Mouse (Mus musculus): ENCODE data around the gene Dph7. TPM values are rescaled to one million over a fixed set of nuclear protein-coding genes. Genes with fewer than 3 reads are reported as not detected.

Dph7 gene
- polyA plus RNA-seq (2014; fragmentation: Illumina TruSeq; extraction: RNeasy Lipid Tissue Mini Kit (QIAGEN cat#74804)) = 4.2 TPM

GRCm38 (mm10) chr2:24962304-24963000 is at the start of gene Dph7:
TSS of gene Dph7 (plus strand) at chr2:24962400.

DNA sequence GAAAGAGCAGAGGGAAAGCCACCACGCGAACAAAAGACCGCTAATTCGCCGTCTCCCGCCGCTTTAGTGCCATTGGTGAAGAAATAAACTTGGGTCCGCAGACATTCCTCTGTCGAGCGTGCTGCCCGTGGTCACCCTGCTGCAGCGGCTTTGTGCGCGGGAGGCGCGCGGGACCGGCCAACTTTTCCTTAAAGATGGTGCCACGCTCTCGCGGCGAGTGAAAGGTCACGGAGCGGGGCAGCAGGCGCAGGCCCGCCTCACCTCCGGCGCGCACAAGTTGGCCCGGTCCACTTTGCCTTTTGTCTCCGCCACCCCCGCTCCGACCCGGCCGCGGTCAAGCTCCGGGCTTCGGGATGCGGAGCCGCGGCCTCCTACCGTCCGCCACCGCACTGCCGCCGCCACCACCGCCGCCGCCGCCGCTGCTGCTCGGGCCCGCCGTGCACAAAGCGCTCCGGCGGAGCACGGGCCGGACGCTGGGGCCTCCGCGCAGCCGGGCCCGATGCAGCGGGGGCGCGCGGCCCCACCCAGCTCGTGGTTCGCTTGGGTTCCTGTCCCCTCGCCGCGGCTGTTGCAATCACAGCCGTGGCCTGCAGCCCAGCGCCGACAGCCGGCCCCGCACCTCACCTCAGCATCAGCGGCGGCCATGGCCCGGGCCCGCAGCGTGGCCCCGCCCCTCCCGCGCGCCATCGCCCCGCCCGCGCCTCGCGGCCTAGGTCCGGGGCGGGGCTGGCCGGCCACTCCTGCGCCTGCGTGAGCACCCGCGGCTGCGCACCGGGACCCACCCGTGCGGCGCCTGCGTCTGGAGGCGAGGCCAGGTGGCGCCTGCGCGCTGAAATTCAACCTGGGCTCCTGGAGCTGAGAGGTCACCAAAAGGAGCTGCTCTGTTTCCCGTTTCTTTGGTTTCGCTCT is 43.0 kb upstream of the Dph7 start, which contains the start of gene Ehmt1:
Gene Ehmt1 (minus strand): TSS at position 685 of the 909 bp plus-strand sequence.

DNA sequence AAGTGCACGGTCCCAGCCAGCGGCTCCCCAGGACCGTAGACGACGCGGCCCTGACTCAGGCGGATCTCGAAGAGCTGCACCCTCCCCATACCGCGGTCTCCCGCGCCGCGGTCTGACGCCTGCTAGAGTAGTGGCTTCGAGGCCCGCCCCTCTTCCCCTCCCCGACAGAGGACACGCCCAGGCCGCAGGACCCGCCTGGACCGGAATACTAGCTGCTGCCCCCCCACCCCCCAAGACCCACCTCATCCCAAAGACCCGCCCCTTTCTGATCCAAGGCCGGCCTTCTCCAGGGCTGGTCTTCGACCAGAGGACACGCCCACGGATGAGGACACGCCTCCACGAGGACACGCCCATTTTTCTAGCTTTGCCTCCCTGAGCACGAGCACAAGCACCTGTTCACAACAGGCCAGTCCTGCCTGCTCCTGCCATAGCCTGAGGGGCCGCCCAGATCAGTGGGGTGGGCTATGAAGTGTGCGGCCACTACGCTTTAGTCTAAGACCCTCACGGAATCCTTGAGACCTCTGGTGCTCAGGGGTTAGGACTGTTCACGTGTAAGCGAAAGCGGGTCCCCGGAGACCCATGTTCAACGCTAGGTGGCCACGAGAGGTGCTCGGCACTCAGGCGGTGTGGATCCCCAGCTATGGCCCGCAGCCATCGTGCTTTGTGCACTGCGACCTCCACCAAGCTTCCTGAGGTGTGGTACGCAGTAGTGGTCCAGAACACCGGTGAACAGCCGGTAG is 27.0 kb upstream of the Dph7 start, which contains the start of gene Arrdc1:
Gene Arrdc1 (minus strand): TSS at position 196 of the 740 bp plus-strand sequence.

GRCm38 (mm10) chr2:24949421-24950188 is 12.6 kb upstream of the Dph7 start, which contains the start of gene Zmynd19:
TSS of gene Zmynd19 (plus strand) at chr2:24949792.

DNA sequence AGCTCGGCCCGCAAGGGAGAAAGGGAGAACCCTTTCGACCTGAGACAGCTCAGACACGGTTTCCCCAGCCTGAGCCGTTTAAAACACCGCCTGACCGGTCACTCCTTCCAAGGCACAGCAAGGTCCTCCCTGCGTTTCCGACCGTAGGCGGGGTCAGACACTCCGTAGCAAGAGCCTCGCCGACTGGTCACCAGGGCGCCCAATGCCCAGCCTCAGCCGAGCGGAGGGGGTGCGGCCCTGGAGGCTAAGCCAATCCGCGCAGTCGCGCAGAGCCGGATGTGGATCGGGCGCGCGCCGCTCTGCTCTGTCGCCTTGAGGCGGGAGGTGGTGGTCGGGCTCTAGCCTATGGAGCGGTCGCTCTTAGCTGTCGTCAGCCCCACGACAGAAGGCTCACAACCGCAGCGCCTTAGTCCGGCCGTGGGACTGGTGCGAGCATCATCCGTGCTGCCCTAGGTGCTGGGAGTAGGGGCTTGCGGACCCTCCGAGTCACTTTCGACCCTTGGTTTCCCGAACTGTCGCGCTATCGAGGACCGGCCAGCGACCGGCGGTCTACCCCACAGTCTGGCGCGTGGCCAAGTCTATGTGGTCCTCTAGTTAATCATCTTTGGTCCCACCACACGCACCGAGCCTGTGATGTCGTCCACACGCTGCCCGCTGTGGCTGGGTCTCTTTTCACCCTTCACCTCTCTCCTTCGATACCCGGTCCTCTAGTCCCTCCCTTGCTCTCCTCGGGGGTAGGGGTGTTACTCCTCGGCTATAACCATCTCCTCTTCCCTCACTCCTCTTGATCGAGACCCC is 12.9 kb downstream of the Dph7 start, which contains the start of gene Mrpl41:
Gene Mrpl41 (minus strand): TSS at position 193 of the 798 bp plus-strand sequence.

DNA sequence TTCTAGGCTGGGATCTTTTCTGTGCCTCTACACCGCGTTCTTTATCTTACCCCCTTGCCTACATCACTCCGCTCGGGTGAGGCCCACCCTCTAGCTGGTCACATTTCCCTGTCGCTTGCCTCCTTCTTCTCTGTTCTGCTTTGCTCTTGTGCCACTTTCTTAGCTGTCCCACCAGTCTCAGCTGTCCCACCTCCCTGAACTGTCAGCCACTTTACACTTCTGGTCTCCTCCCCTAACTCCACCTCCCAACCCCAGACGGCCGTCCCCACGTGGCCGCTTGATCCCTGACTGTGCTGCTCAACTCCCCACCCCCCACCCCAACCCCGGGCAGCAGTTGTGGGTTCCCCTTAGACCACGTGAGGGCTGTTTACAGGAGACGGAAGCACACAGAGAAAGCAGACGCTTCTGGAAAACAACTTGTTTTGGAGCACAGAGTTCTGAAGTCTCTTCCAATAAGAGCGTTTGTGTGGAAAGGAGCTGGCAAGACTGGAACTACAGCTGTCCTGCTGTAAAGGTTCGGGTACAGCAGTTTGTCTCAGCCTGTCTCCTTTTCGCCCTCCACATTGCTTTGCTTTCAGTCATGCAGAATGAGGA is 13.6 kb downstream of the Dph7 start, which contains the start of gene Pnpla7:
Gene Pnpla7 (plus strand): TSS at position 330 of the 594 bp plus-strand sequence.

Other genes starting within 250 kb of the Dph7 start
- not detected for gene Cacna1b, start 199.2 kb upstream of the Dph7 start, polyA plus RNA-seq (2014; fragmentation: Illumina TruSeq; extraction: RNeasy Lipid Tissue Mini Kit (QIAGEN cat#74804))
- gene Ehmt1, start 42.8 kb upstream of the Dph7 start, polyA plus RNA-seq (2014; fragmentation: Illumina TruSeq; extraction: RNeasy Lipid Tissue Mini Kit (QIAGEN cat#74804)) = 18.0 TPM
- 2.7 TPM for gene Arrdc1, start 27.1 kb upstream of the Dph7 start, polyA plus RNA-seq (2014; fragmentation: Illumina TruSeq; extraction: RNeasy Lipid Tissue Mini Kit (QIAGEN cat#74804))
- 15.8 TPM for gene Zmynd19, start 12.6 kb upstream of the Dph7 start, polyA plus RNA-seq (2014; fragmentation: Illumina TruSeq; extraction: RNeasy Lipid Tissue Mini Kit (QIAGEN cat#74804))
- gene Mrpl41, start 12.7 kb downstream of the Dph7 start, polyA plus RNA-seq (2014; fragmentation: Illumina TruSeq; extraction: RNeasy Lipid Tissue Mini Kit (QIAGEN cat#74804)) = 29.2 TPM
- gene Pnpla7, start 13.6 kb downstream of the Dph7 start, polyA plus RNA-seq (2014; fragmentation: Illumina TruSeq; extraction: RNeasy Lipid Tissue Mini Kit (QIAGEN cat#74804)) = 9.5 TPM
- 3.6 TPM for gene Nsmf, start 92.0 kb downstream of the Dph7 start, polyA plus RNA-seq (2014; fragmentation: Illumina TruSeq; extraction: RNeasy Lipid Tissue Mini Kit (QIAGEN cat#74804))
- not detected for gene Entpd8, start 117.9 kb downstream of the Dph7 start, polyA plus RNA-seq (2014; fragmentation: Illumina TruSeq; extraction: RNeasy Lipid Tissue Mini Kit (QIAGEN cat#74804))
- not detected for gene Noxa1, start 132.7 kb downstream of the Dph7 start, polyA plus RNA-seq (2014; fragmentation: Illumina TruSeq; extraction: RNeasy Lipid Tissue Mini Kit (QIAGEN cat#74804))
- gene Nrarp, start 218.4 kb downstream of the Dph7 start, polyA plus RNA-seq (2014; fragmentation: Illumina TruSeq; extraction: RNeasy Lipid Tissue Mini Kit (QIAGEN cat#74804)) = 4.8 TPM
- gene Tor4a, start 234.5 kb downstream of the Dph7 start, polyA plus RNA-seq (2014; fragmentation: Illumina TruSeq; extraction: RNeasy Lipid Tissue Mini Kit (QIAGEN cat#74804)) = 2.8 TPM
- gene Nelfb, start 249.1 kb downstream of the Dph7 start, polyA plus RNA-seq (2014; fragmentation: Illumina TruSeq; extraction: RNeasy Lipid Tissue Mini Kit (QIAGEN cat#74804)) = 4.4 TPM

Measured in ovary, adult 10 weeks (tissue).